Mouse (Mus musculus): ENCODE measurements at regions not wholly inside any gene's neighbourhood (a gene's known extent, or its start where the extent isn't known, plus 50 kb on each side); places are given as distances from the start of the nearest gene placed in this dataset.

DNA sequence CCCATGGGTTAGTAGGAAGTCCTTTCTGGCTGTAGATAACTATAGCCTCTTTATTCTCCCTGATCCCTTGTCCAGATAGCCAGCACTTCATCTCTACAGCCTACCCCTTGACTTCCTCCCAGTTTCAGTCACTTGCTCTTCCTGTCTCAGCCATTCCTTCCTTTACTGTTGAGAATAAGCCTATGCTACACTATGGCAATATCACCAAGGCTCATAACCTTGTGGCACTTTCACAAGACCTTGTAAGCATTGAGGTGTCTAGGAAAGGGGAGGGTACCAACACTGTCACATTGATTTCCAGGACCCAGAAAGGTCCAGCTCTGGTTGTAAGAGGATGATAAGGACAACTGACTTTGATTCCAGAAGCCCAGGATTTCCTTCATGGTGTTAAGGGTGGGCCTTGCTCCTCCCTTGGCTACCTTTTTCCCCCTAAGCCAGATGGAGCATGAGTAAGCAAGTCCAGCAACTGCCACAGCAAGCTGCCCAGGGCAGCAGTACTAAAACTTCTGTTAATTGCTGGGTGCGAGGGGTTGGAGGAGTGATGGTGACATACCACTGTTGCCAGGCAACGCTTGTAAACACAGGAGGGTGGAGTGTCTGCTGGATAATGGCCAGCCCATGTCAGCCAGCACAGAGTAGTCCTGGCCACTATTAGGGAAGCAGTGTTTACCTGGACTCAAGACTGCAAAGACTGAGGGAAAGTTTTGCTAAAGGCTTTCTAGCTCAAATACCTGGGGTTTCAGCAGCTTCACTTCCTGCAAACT lies 75.7 kb downstream of the Ankrd16 start:
- Histone ChIP-seq H3K4me1 (no peaks in the 10 kb centered on the region), H3K27ac (replicated peaks) (no peak overlapping the region), H3K9ac (no peak overlapping the region), H3K36me3 (no peaks in the 10 kb centered on the region), H3K27me3 (no peaks in the 10 kb centered on the region), H3K4me2 (replicated peaks) (no peak overlapping the region), H3K9me3 (replicated peaks) (no peaks in the 10 kb centered on the region), H3K4me3 (replicated peaks) (no peak overlapping the region)
- 28% methylated on average over 2 of the region's 2 CpGs for WGBS
- ATAC-seq (ENCODE audit: insufficient number of reproducible peaks, low FRiP score, low TSS enrichment, low read depth) = no peak

DNA sequence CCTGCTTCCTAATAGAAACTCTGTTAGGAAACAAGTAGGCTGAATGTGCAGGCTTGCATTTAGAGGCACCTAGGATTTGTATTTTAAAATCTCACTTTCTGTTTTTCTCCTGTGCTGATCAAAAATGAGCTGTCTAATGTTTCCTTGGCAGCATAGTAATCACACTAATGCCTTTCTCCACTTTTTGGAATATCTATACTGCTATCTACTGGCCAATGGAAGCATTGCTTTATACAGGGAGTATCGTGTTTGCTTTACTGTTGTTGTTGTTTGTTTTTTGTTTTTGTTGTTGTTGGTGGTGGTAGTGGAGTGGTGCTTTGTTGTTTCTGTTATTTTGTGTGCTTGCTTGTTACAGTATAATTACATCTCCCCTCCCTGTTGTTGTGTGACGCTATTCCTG lies 92.3 kb downstream of the Ankrd16 start:
- H3K4me3 ChIP-seq (replicated peaks) = no peak overlapping the region
- H3K36me3 ChIP-seq = no peaks in the 10 kb centered on the region
- no peaks in the 10 kb centered on the region for H3K9me3 ChIP-seq (replicated peaks)
- no peak for ATAC-seq (ENCODE audit: insufficient number of reproducible peaks, low FRiP score, low TSS enrichment, low read depth)
- WGBS = 37% methylated on average over 2 of the region's 2 CpGs
- H3K27me3 ChIP-seq = no peaks in the 10 kb centered on the region
- H3K4me1 ChIP-seq = no peaks in the 10 kb centered on the region
- H3K4me2 ChIP-seq (replicated peaks) = no peak overlapping the region
- H3K27ac ChIP-seq (replicated peaks) = no peak overlapping the region
- H3K9ac ChIP-seq = no peak overlapping the region

DNA sequence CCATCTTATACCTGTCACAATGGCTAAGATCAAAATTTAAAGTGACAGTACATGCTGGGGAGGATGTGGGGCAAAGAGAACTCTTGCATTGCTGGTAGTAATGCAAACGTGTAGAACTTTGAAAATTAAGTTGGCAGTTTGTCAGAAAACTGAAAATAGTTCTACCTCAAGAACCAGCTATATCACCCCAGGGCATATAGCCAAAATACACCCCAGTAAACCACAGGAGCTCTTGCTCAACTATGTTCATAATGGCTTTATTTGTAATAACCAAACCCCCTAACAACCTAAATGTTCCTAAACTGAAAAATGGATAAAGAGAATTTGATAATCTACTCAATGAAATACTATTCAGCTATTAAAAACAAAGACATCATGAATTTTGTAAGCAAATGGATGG lies 102.3 kb downstream of the Ankrd16 start:
- WGBS = 20% methylated on average over 1 of the region's 1 CpGs
- H3K9me3 ChIP-seq (replicated peaks) = no peaks in the 10 kb centered on the region
- no peak overlapping the region for H3K4me2 ChIP-seq (replicated peaks)
- H3K4me3 ChIP-seq (replicated peaks) = no peak overlapping the region
- ATAC-seq (ENCODE audit: insufficient number of reproducible peaks, low FRiP score, low TSS enrichment, low read depth) = no peak
- H3K9ac ChIP-seq = no peak overlapping the region
- no peaks in the 10 kb centered on the region for H3K36me3 ChIP-seq
- H3K27me3 ChIP-seq = no peaks in the 10 kb centered on the region
- H3K27ac ChIP-seq (replicated peaks) = no peak overlapping the region
- H3K4me1 ChIP-seq = no peaks in the 10 kb centered on the region

DNA sequence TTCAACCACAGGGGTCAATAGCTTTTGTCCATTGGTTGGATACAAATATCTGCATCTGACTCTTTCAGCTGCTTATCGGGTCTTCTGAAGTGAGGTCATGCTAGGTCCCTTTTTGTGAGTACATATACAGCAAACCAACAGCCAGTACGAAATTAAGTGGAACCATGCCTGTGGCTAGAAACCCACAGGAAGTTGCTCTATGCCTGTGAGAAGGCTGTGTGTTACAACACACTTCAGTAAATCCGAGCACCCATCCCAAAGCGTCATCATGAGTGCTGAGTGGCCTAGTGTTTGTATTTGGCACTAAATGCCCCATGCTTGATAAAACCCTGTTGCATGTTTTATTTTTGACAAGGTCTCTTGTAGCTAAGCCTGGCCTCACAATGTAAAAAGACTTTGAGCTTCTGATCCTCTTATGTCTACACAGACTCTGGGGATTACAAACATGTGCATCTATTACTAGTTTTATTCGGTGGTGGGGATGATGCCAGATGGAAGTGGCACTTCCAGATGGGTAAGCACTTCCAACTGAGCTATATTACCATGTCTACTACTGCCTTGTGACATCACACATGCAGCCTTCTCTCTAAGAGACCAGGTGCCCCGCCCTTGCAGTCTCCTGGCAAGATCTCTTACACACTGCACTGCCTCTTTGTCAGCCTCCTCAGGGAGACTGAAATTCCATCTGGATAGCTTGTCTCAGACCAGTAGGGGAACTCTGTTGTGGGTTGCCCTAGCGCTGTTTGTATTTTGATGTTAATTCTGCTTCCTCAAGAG lies 117.3 kb downstream of the Ankrd16 start:
- WGBS = 61% methylated on average over 7 of the region's 7 CpGs
- Histone ChIP-seq H3K9ac (no peak overlapping the region), H3K9me3 (replicated peaks) (no peaks in the 10 kb centered on the region), H3K27me3 (no peaks in the 10 kb centered on the region), H3K4me2 (replicated peaks) (no peak overlapping the region), H3K4me1 (no peaks in the 10 kb centered on the region), H3K36me3 (no peaks in the 10 kb centered on the region), H3K27ac (replicated peaks) (no peak overlapping the region), H3K4me3 (replicated peaks) (no peak overlapping the region)
- no peak for ATAC-seq (ENCODE audit: insufficient number of reproducible peaks, low FRiP score, low TSS enrichment, low read depth)

DNA sequence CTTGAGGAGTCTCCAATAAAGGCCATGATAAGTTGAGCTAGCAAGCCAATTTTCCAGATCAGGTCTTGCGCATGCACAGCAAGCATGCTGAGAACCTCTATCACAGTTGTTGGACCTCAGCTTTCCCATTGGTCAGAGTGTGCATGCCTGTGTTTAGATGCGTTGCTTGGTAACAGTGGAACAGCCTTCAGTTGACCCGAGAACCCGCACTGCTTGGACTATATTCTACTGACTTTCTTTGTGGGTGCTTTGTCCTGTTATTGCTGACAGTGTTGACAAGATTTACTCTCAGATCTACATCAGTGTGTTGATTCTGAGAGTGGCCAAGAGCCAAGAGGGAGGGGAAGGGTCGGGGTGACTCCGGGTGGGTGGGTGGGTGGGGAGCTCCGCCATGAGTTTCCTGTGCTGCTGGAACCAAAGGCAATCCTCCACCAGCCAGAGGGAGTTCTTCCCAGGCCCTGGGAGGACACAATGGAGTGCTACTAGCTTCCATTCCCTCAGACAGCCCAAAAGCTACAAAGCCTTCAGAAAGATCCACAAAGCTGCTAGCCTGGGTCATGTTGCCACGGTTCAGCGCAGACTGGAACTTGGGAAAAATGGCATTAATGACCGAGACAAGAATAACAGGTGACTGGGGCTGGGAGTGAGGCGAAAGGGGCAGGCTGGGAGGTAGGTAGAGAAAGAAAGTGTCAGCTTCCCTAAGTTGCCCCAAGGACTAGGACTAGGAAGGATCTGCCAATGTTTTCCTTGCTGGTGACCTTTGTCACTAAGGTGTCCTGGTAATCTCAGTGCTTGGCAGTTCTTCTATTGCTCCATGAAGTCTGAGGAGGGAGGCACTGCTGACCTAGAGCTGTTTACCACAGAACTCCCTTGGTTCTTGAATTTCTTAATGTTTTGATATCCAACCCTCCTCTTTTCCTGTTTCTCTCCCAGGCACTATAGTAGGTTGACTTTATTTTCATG lies 122.3 kb downstream of the Ankrd16 start:
- H3K27ac ChIP-seq (replicated peaks) = no peak overlapping the region
- no peaks in the 10 kb centered on the region for H3K36me3 ChIP-seq
- H3K9ac ChIP-seq = no peak overlapping the region
- H3K4me3 ChIP-seq (replicated peaks) = no peak overlapping the region
- H3K4me2 ChIP-seq (replicated peaks) = no peak overlapping the region
- 82% methylated on average over 11 of the region's 11 CpGs for WGBS
- no peaks in the 10 kb centered on the region for H3K4me1 ChIP-seq
- no peak for ATAC-seq (ENCODE audit: insufficient number of reproducible peaks, low FRiP score, low TSS enrichment, low read depth)
- H3K9me3 ChIP-seq (replicated peaks) = no peaks in the 10 kb centered on the region
- H3K27me3 ChIP-seq = no peaks in the 10 kb centered on the region

DNA sequence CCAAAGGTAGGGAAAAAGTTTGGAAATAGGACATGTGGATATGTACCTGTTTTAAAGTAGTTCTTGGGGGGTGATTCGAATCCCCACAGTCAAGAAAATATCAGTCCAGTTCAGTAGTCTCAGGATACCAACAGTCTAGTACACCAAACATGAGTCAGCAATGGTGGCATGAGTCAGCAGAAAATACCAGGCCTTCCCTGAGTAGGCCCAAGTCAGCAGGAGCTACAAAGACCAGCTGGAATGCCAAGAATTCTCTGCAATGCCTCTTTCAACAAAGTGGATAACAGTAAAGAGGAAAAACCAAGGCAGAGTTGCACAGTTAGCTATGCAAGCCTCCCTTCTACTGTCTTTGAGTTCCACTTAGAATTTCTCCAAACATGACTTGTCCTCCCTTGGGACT lies 137.1 kb downstream of the Ankrd16 start:
- H3K27me3 ChIP-seq = no peaks in the 10 kb centered on the region
- ATAC-seq (ENCODE audit: insufficient number of reproducible peaks, low FRiP score, low TSS enrichment, low read depth) = no peak
- WGBS = 67% methylated on average over 1 of the region's 1 CpGs

DNA sequence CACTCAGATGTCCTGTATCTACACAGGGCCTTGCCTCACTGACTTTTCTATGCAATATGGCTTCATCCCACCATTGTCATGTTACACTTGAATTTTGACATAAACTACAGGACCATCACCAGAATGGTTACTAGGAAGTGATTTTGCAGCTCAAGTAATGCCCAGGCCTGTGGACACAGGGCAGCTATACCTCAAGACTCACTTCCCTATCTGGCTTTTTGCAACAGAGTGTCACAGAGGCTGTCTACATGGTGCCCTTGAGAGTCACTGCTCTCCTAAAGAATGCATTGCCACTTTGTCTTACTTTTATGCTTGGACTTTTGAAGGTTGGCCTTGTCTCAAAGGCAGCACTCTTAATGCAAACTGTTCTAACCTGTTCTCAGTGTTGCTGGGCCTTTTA lies 139.7 kb downstream of the Ankrd16 start:
- Histone ChIP-seq H3K27ac (replicated peaks) (no peak overlapping the region), H3K4me2 (replicated peaks) (no peak overlapping the region), H3K4me1 (no peaks in the 10 kb centered on the region), H3K36me3 (no peaks in the 10 kb centered on the region), H3K4me3 (replicated peaks) (no peak overlapping the region), H3K27me3 (no peaks in the 10 kb centered on the region), H3K9me3 (replicated peaks) (no peaks in the 10 kb centered on the region), H3K9ac (no peak overlapping the region)
- ATAC-seq (ENCODE audit: insufficient number of reproducible peaks, low FRiP score, low TSS enrichment, low read depth) = no peak

More for the DNA sequence above, 137.1 kb downstream of the Ankrd16 start:
- Histone ChIP-seq H3K27ac (replicated peaks) (no peak overlapping the region), H3K9ac (no peak overlapping the region), H3K4me2 (replicated peaks) (no peak overlapping the region), H3K9me3 (replicated peaks) (no peaks in the 10 kb centered on the region), H3K4me1 (no peaks in the 10 kb centered on the region), H3K4me3 (replicated peaks) (no peak overlapping the region), H3K36me3 (no peaks in the 10 kb centered on the region)

DNA sequence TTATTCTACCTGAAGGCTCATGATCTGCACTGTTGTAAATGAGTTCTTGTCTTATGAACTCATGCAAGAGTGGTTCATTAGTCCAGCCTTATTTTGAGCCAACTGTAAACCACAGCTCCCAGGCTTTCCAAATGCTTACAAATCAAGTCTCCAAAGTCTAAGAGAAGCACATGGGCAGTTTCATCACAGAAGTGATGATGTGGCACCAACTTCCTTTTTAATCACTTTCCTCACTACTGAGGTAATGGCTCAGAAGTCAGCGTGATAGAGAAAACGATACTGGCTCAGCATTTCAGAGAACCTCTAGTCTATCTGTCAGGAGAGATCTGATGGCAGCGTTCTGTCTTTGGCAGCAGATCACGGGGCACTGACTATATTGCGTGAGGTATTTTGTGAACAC lies 140.4 kb downstream of the Ankrd16 start:
- Histone ChIP-seq H3K27me3 (no peaks in the 10 kb centered on the region), H3K4me3 (replicated peaks) (no peak overlapping the region), H3K9ac (no peak overlapping the region), H3K4me1 (no peaks in the 10 kb centered on the region), H3K9me3 (replicated peaks) (no peaks in the 10 kb centered on the region), H3K36me3 (no peaks in the 10 kb centered on the region), H3K4me2 (replicated peaks) (no peak overlapping the region), H3K27ac (replicated peaks) (no peak overlapping the region)
- ATAC-seq (ENCODE audit: insufficient number of reproducible peaks, low FRiP score, low TSS enrichment, low read depth) = no peak
- 82% methylated on average over 5 of the region's 5 CpGs for WGBS

DNA sequence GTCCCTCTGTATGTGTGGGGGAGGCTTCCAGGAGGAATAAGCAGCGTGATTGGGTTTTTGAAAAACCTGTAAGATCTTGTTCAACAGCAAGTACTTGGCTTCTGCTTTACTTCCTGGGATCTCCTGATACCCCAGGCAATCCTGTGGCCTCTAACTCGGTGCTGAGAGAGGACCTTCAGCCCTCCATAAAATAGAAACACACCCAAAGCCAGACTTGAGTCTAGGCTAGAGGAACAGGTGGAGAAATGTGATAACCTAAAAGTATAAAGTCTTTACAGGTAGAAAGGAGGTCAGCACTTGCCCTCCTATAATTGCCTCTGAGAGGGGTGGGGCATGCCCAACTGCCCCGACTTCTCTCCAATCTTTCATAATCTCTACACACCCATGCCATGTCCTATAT lies 183.1 kb downstream of the Ankrd16 start:
- H3K4me1 ChIP-seq = no peaks in the 10 kb centered on the region
- H3K27me3 ChIP-seq = no peaks in the 10 kb centered on the region
- no peak overlapping the region for H3K27ac ChIP-seq (replicated peaks)
- WGBS = 65% methylated on average over 3 of the region's 3 CpGs
- H3K36me3 ChIP-seq = no peaks in the 10 kb centered on the region
- no peak overlapping the region for H3K4me2 ChIP-seq (replicated peaks)
- no peaks in the 10 kb centered on the region for H3K9me3 ChIP-seq (replicated peaks)
- H3K9ac ChIP-seq = no peak overlapping the region
- no peak for ATAC-seq (ENCODE audit: insufficient number of reproducible peaks, low FRiP score, low TSS enrichment, low read depth)
- no peak overlapping the region for H3K4me3 ChIP-seq (replicated peaks)

DNA sequence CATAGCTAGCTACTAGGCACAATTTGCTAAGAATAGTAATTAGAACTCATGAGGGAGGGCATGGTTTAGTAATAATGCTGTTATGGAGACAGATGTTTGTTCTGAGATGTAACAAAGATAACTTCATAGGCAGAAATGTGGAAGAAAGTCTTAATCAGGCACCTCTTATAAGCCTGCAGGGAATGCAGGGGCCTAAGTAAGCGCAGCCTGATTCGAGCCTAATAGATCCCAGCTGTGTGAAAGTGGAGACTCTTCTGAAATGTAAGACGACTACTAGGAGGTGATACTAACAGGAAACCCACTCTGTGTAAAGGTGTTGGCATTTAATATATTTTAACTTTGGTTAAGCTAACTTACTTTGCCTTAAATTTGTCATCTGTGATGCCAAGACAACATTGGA lies 187.7 kb downstream of the Ankrd16 start:
- H3K27ac ChIP-seq (replicated peaks) = no peak overlapping the region
- no peaks in the 10 kb centered on the region for H3K9me3 ChIP-seq (replicated peaks)
- 8% methylated on average over 3 of the region's 3 CpGs for WGBS
- no peak overlapping the region for H3K4me3 ChIP-seq (replicated peaks)
- no peaks in the 10 kb centered on the region for H3K4me1 ChIP-seq
- ATAC-seq (ENCODE audit: insufficient number of reproducible peaks, low FRiP score, low TSS enrichment, low read depth) = no peak
- H3K27me3 ChIP-seq = no peaks in the 10 kb centered on the region
- H3K9ac ChIP-seq = no peak overlapping the region
- no peak overlapping the region for H3K4me2 ChIP-seq (replicated peaks)
- no peaks in the 10 kb centered on the region for H3K36me3 ChIP-seq

DNA sequence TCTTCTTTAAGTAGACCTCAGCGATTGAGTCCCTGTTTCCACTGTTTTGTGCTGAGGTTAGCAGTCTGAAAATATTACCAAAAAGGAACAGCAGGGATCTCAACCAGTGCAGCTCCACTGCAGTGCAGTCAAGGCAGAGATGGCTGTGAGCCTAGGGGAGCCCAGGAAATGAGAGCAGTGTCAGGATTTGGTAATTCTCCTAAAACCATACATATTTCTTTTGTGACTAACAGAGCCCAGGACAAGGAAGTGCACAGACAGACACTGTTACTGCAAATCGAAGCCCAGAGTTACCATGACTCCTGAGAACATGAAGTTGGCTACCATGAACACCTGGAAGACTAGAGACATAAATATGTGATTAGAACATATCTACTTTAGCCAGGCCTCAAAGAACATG lies 189.3 kb downstream of the Ankrd16 start:
- Histone ChIP-seq H3K27ac (replicated peaks) (no peak overlapping the region), H3K9me3 (replicated peaks) (no peaks in the 10 kb centered on the region), H3K9ac (no peak overlapping the region), H3K4me1 (no peaks in the 10 kb centered on the region), H3K4me2 (replicated peaks) (no peak overlapping the region), H3K36me3 (no peaks in the 10 kb centered on the region), H3K27me3 (no peaks in the 10 kb centered on the region), H3K4me3 (replicated peaks) (no peak overlapping the region)
- WGBS = 85% methylated on average over 2 of the region's 2 CpGs
- no peak for ATAC-seq (ENCODE audit: insufficient number of reproducible peaks, low FRiP score, low TSS enrichment, low read depth)
